Mouse (Mus musculus): ENCODE measurements around the gene Def8. TPM values are rescaled to one million over a fixed set of nuclear protein-coding genes. Genes with fewer than 3 reads are reported as not detected.

Def8 gene
- polyA plus RNA-seq, 1 experiment from 2014 or later = 11.6 TPM

DNA sequence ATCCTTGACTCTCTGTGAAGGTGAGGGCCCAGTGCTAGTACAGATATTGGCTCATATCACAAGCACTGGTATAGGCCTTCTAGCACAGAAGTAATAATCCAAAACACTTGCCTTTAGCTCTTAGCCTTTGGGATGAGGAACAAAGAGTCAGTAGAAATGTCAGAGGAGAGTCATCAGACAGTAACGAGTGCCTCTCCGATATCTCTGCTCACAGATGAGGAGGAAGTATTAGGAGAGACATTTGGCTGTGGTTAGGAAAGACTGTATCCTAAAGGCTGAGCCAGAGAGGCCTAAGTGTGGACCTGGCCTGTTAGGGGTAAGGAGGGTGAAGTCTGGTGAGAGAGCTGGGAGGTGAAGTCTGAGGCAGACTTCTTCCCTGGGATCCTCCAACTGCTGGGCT is 18.5 kb downstream of the Def8 start:
- no peaks in the 10 kb centered on the region for H3K9me3 ChIP-seq (ENCODE audit: low read length)
- H3K27me3 ChIP-seq (replicated peaks; ENCODE audit: insufficient read depth, low read length) = no peaks in the 10 kb centered on the region
- ATAC-seq (no peak), DNase-seq (ENCODE audit: low spot score) (no peak)
- no peak overlapping the region for H3K4me2 ChIP-seq (replicated peaks; ENCODE audit: low read depth, low read length)
- no peaks in the 10 kb centered on the region for H3K36me3 ChIP-seq (ENCODE audit: insufficient read depth, low read length)
- H3K27ac ChIP-seq (ENCODE audit: low read length) = no peak overlapping the region
- H3K4me1 ChIP-seq (ENCODE audit: insufficient read depth, low read depth, low read length) = no peaks in the 10 kb centered on the region
- WGBS = 89% methylated on average over 2 of the region's 2 CpGs
- H3K4me3 ChIP-seq (ENCODE audit: low read depth, low read length) = no peak overlapping the region
- no peak overlapping the region for H3K9ac ChIP-seq (replicated peaks; ENCODE audit: low read depth)
- TF ChIP-seq CTCF (IDR thresholded peaks at IDR 0.05) (no peak), EP300 (IDR thresholded peaks at IDR 0.05) (no peak)

DNA sequence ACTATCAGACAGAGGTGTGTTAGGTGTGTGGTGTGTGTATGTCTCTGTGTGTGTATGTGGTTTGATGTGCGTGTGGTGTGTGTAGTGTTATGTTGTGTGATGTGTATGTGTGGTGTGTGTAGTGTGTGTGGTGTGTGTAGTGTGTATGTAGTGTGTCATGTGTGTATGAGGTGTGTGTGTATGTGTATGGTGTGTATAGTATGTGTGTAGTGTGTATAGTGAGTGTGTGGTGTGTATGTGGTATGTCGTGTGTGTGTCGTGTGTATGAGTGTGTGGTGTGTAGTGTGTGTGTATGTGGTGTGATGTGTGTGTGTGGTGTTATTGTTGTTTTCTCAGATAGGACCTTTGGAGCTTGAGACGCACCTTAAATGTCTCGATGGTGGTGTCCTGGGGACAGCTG is 19.0 kb downstream of the Def8 start:
- WGBS = 81% methylated on average over 5 of the region's 5 CpGs

DNA sequence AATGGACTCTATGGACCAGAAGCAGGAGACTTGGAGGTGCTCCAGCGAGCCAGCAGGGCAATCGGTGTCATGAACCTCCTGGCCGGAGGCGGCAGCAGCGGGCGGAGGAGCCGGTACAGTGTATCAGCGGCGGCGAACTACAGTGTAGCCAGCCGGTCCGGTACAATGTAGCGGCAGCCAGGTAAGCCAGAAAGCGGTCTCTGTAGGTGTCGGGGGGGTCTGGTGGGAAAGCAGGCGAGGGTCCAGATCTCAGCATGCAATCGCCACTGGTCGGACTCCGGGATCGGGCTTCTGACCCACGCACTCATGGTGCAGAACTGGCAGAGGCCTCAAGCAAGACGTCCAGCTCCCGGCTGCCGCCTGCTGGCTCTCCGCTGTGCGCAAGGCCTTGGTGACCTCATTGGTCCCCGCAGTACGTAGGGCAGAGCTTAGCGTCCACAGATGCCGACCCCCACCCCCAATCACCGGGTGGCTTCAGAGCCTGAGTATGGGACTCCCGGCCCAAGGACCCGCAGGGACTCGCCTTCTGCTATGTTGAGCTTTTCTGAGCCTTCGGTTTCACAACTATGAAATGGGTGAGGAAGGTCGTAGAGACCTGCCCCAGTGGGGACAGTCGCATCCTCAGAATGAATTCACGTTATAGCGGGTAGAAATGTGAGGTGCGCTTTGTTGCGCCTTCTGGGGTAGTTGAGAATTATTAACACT is 19.7 kb downstream of the Def8 start:
- under 1% methylated on average over 41 of the region's 41 CpGs for WGBS
- peak overlapping the region; percentile 74 for H3K4me3 ChIP-seq (ENCODE audit: low read depth, low read length)
- H3K27me3 ChIP-seq (replicated peaks; ENCODE audit: insufficient read depth, low read length) = no peaks in the 10 kb centered on the region
- peak; percentile 94 for DNase-seq (ENCODE audit: low spot score)
- H3K36me3 ChIP-seq (ENCODE audit: insufficient read depth, low read length) = no peaks in the 10 kb centered on the region
- H3K4me2 ChIP-seq (replicated peaks; ENCODE audit: low read depth, low read length) = peak overlapping the region; percentile 69
- no peaks in the 10 kb centered on the region for H3K4me1 ChIP-seq (ENCODE audit: insufficient read depth, low read depth, low read length)
- H3K9me3 ChIP-seq (ENCODE audit: low read length) = no peaks in the 10 kb centered on the region
- peak; percentile 97 for ATAC-seq
- H3K9ac ChIP-seq (replicated peaks; ENCODE audit: low read depth) = peak overlapping the region; percentile 79
- H3K27ac ChIP-seq (ENCODE audit: low read length) = peak overlapping the region; percentile 55; the same call in 1 of the 2 replicates
- no peak for TF ChIP-seq EP300 (IDR thresholded peaks at IDR 0.05)
- TF ChIP-seq CTCF (IDR thresholded peaks at IDR 0.05) = peak; percentile 72

More for the DNA sequence above, 19.0 kb downstream of the Def8 start:
- Histone ChIP-seq H3K27me3 (replicated peaks; ENCODE audit: insufficient read depth, low read length) (no peaks in the 10 kb centered on the region), H3K4me2 (replicated peaks; ENCODE audit: low read depth, low read length) (no peak overlapping the region; the same call in 1 of the 2 replicates), H3K36me3 (ENCODE audit: insufficient read depth, low read length) (no peaks in the 10 kb centered on the region), H3K9ac (replicated peaks; ENCODE audit: low read depth) (no peak overlapping the region), H3K4me3 (ENCODE audit: low read depth, low read length) (no peak overlapping the region), H3K4me1 (ENCODE audit: insufficient read depth, low read depth, low read length) (no peaks in the 10 kb centered on the region), H3K27ac (ENCODE audit: low read length) (no peak overlapping the region), H3K9me3 (ENCODE audit: low read length) (no peaks in the 10 kb centered on the region)
- no peak for TF ChIP-seq CTCF (IDR thresholded peaks at IDR 0.05)
- TF ChIP-seq EP300 (IDR thresholded peaks at IDR 0.05) = no peak
- ATAC-seq (no peak), DNase-seq (ENCODE audit: low spot score) (no peak)

DNA sequence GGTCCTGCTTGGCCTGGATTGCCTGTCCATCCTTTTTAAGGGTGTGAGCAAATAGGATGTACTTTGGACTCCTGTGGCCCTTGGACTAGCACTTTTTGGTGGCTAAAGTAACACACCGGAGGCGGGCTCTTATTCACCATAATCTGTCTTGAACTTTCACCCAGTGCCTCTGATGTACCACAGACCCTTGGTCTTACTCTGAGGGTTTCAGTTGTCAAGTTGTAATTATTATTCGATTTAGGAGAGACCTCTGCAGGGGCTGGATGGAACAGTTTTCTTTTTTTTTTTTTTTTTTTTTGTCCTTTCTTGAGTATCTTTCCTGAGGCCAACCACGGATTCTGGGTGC is 20.2 kb downstream of the Def8 start:
- TF ChIP-seq CTCF (IDR thresholded peaks at IDR 0.05) (no peak), EP300 (IDR thresholded peaks at IDR 0.05) (no peak)
- Histone ChIP-seq H3K4me2 (replicated peaks; ENCODE audit: low read depth, low read length) (peak overlapping the region; percentile 69), H3K27ac (ENCODE audit: low read length) (no peak overlapping the region), H3K4me3 (ENCODE audit: low read depth, low read length) (peak overlapping the region; percentile 74), H3K9me3 (ENCODE audit: low read length) (no peaks in the 10 kb centered on the region), H3K9ac (replicated peaks; ENCODE audit: low read depth) (peak overlapping the region; percentile 79), H3K27me3 (replicated peaks; ENCODE audit: insufficient read depth, low read length) (no peaks in the 10 kb centered on the region), H3K36me3 (ENCODE audit: insufficient read depth, low read length) (no peaks in the 10 kb centered on the region), H3K4me1 (ENCODE audit: insufficient read depth, low read depth, low read length) (no peaks in the 10 kb centered on the region)
- ATAC-seq (no peak), DNase-seq (ENCODE audit: low spot score) (no peak)
- 12% methylated on average over 4 of the region's 4 CpGs for WGBS

DNA sequence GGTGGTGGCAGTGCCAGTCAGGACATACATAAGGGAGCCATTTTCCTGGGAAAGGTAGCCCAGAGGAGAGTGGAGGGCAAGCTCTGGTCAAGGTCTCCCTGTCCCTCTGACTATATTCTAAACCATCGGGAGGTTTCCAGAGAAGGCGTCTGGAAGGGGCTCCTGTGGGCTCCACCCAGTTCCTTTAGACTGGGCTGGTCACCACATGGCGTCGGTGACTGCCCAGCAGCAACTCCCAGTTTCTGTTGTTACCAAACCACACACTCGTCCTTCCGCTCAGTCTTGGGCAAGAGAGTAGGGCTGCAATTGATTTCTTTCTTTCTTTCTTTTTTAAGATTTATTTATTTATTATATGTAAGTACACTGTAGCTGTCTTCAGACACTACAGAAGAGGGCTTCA is 20.8 kb downstream of the Def8 start:
- Histone ChIP-seq H3K4me1 (ENCODE audit: insufficient read depth, low read depth, low read length) (no peaks in the 10 kb centered on the region), H3K9me3 (ENCODE audit: low read length) (no peaks in the 10 kb centered on the region), H3K4me3 (ENCODE audit: low read depth, low read length) (no peak overlapping the region), H3K9ac (replicated peaks; ENCODE audit: low read depth) (no peak overlapping the region), H3K4me2 (replicated peaks; ENCODE audit: low read depth, low read length) (no peak overlapping the region), H3K27me3 (replicated peaks; ENCODE audit: insufficient read depth, low read length) (no peaks in the 10 kb centered on the region), H3K27ac (ENCODE audit: low read length) (no peak overlapping the region), H3K36me3 (ENCODE audit: insufficient read depth, low read length) (no peaks in the 10 kb centered on the region)
- DNase-seq (ENCODE audit: low spot score) = no peak
- ATAC-seq = no peak
- 75% methylated on average over 6 of the region's 6 CpGs for WGBS
- TF ChIP-seq CTCF (IDR thresholded peaks at IDR 0.05) (no peak), EP300 (IDR thresholded peaks at IDR 0.05) (no peak)

DNA sequence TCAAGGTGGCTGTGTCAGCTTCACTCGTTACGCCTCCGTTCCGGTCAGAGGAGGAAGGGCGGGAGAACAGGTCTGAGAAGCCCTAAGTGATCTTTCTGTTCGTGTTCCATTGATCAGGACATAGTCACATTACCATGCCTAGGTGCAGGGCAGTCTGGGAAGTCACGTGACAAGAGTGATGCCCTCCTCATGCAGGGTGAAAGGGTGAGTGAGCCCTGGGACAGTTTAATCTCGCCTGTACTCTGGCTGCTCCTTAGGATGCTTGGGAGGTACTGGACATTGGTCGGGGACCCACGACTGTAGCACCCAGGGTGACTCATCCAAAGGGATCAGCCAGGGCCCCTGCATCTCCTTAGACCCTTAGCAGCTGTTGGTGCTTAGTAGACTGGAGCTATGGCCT is 22.7 kb downstream of the Def8 start:
- DNase-seq (ENCODE audit: low spot score) (no peak), ATAC-seq (no peak)
- Histone ChIP-seq H3K27ac (ENCODE audit: low read length) (no peak overlapping the region), H3K4me1 (ENCODE audit: insufficient read depth, low read depth, low read length) (no peaks in the 10 kb centered on the region), H3K27me3 (replicated peaks; ENCODE audit: insufficient read depth, low read length) (no peaks in the 10 kb centered on the region), H3K36me3 (ENCODE audit: insufficient read depth, low read length) (no peaks in the 10 kb centered on the region), H3K4me2 (replicated peaks; ENCODE audit: low read depth, low read length) (no peak overlapping the region), H3K4me3 (ENCODE audit: low read depth, low read length) (no peak overlapping the region), H3K9me3 (ENCODE audit: low read length) (no peaks in the 10 kb centered on the region), H3K9ac (replicated peaks; ENCODE audit: low read depth) (no peak overlapping the region)
- TF ChIP-seq EP300 (IDR thresholded peaks at IDR 0.05) = no peak
- no peak for TF ChIP-seq CTCF (IDR thresholded peaks at IDR 0.05)
- WGBS = 77% methylated on average over 10 of the region's 10 CpGs
